Mouse (Mus musculus) liver, embryonic 12.5 days (tissue): Measurements from ENCODE around the gene Ctsk. TPM values are rescaled to one million over a fixed set of nuclear protein-coding genes. Genes with fewer than 3 reads are reported as not detected.
"Not testable (repeated sequence)": the region's sequence is repeated elsewhere in the genome, so short reads cannot be mapped to it uniquely, and the experiment has no call there.

Source experiments
- ATAC-seq: fragments of 200-750 bp; cut with Nextera tagmentation; 2 replicates; pipeline ENCODE4 v1.8.0; 2017; ENCODE audit warnings: moderate number of reproducible peaks, mild to moderate bottlenecking, moderate library complexity
- H3K27ac ChIP-seq: fragments of 300-500 bp; sonication (generic); 2 replicates; pipeline ENCODE4 v1.5.1; 2016; ENCODE audit warnings: mild to moderate bottlenecking
- H3K27me3 ChIP-seq: fragments of 300-500 bp; sonication (generic); replicated peaks from 2 replicates; pipeline ENCODE4 v1.6.1; 2016; ENCODE audit warnings: mild to moderate bottlenecking, moderate library complexity
- H3K36me3 ChIP-seq: fragments of 300-500 bp; sonication (generic); 2 replicates; pipeline ENCODE4 v1.6.1; 2016; ENCODE audit warnings: mild to moderate bottlenecking, moderate library complexity
- H3K4me1 ChIP-seq: fragments of 300-500 bp; sonication (generic); 2 replicates; pipeline ENCODE4 v1.6.1; 2016
- H3K4me2 ChIP-seq: fragments of 300-500 bp; sonication (generic); 2 replicates; pipeline ENCODE4 v1.6.1; 2016; ENCODE audit warnings: mild to moderate bottlenecking, moderate library complexity
- H3K4me3 ChIP-seq: fragments of 300-500 bp; sonication (generic); 2 replicates; pipeline ENCODE4 v1.5.1; 2016; ENCODE audit warnings: mild to moderate bottlenecking, moderate library complexity
- H3K9ac ChIP-seq: fragments of 300-500 bp; sonication (generic); 2 replicates; pipeline ENCODE4 v1.6.1; 2016; ENCODE audit warnings: mild to moderate bottlenecking, moderate library complexity
- H3K9me3 ChIP-seq: fragments of 300-500 bp; sonication (generic); replicated peaks from 2 replicates; pipeline ENCODE4 v1.6.1; 2016; ENCODE audit warnings: mild to moderate bottlenecking, moderate library complexity
- WGBS: fragments of 180-500 bp; shearing (Covaris S2); methylation state at CpG from one replicate; pipeline ENCODE4 v1.1.7; 2016; ENCODE audit not compliant: insufficient replicate concordance; 5-methylcytosine and 5-hydroxymethylcytosine counted together
- polyA plus RNA-seq: library from polyadenylated mRNA; unstranded; fragments of >200 nt; fragmentation: Nextera tagmentation; extraction: Ambion mirVana; gene quantifications from 2 replicates; pipeline ENCODE4 v1.2.1, GENCODE M21; 2016

Ctsk gene
- polyA plus RNA-seq, 1 experiment from 2014 or later = 1.4 TPM

DNA sequence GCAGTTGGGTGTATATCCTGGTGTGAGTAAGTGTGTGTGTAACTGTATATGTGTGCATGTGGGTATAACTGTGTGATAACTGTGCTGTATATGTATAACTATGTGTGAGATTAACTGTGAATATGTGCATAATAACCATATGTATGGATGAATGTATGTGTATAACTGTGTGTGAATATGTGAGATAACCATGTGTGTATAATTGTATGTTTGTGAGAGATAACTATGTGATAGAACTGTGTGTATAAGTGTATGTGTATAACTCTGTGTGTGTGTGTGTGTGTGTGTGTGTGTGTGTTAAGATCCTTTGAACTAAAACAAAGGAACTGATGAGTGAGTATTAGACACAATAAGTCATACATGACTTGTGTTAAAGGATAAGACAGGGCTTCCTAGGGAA, 27.1 kb downstream of the Ctsk start:
- no peak overlapping the region for H3K27ac ChIP-seq
- H3K27me3 ChIP-seq = peaks cover 17% of the 10 kb centered on the region
- no peak overlapping the region for H3K4me3 ChIP-seq
- no peak overlapping the region for H3K4me2 ChIP-seq
- H3K36me3 ChIP-seq = no peaks in the 10 kb centered on the region
- no peak overlapping the region for H3K9ac ChIP-seq
- peaks cover 42% of the 10 kb centered on the region for H3K4me1 ChIP-seq
- no peaks in the 10 kb centered on the region for H3K9me3 ChIP-seq
- peak; percentile 66 for ATAC-seq

DNA sequence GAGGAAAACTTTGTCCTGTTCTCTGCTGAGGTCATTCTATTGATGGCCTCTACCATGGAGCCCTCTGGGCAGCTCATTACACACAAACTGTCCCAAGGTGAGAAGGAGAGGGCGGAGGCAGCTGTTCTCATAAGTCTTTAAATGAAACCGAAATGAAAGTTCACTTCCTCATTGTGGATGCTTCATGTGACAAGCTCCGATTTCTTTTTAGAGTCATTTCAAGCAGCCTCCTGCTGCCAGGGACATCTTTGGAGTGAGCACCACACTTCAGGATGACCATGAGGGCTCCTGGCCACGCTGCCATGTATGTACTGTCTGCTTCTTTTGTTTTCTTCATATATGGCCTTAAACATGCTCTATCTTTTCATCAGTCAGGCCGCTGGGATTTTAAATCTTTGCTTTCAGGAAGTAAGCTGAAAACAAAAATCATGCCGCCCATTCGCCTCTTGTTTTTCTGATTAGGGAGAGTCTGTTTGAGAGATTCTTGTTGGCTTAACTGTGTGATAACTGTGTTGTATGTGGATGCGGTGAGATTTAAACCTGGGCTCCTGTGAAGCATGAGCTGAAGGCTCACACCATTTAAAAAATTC, 27.7 kb downstream of the Ctsk start, which contains the start of gene Ctss:
TSS of gene Ctss (plus strand) at position 165 of the 590 bp plus-strand sequence.
- Histone ChIP-seq H3K27ac (0 out of 2 replicates have a peak within 1 kb of the TSS, but pooled peaks have one; percentile 22), H3K36me3 (no peaks in the 10 kb centered on the region), H3K4me2 (no peak within 1 kb of the TSS), H3K9me3 (no peaks in the 10 kb centered on the region), H3K4me3 (no peak within 1 kb of the TSS), H3K27me3 (peaks cover 17% of the 10 kb centered on the region), H3K4me1 (peaks cover 36% of the 10 kb centered on the region), H3K9ac (no peak within 1 kb of the TSS)
- 61% methylated on average over 8 of the region's 8 CpGs for WGBS
- no peak for ATAC-seq

DNA sequence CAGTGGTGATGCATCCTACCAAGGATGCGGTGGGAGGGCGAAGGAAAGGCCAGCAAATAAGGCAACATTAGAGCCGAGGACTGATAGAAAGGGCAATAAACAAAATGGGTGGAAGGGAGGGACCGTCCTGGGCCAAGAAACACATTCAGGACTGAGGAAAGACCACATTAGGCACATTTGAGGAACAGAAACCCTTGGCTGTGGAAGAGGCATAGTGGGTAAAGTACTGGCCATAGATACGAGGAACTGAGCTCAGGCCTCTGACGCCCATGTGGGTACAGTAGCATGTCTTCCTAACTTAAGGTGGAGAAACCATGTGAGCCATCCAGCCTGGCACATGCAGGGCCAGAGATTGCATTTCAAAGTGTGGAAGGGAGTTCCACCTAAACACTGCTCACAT, 30.8 kb downstream of the Ctsk start:
- whole genome bisulfite sequencing = 67% methylated on average over 6 of the region's 6 CpGs
- Histone ChIP-seq H3K27me3 (peaks cover 14% of the 10 kb centered on the region; the same call in 1 of the 2 replicates), H3K4me3 (no peak overlapping the region), H3K9ac (no peak overlapping the region), H3K9me3 (no peaks in the 10 kb centered on the region), H3K4me2 (no peak overlapping the region), H3K4me1 (peaks cover 15% of the 10 kb centered on the region), H3K27ac (no peak overlapping the region), H3K36me3 (no peaks in the 10 kb centered on the region)
- ATAC-seq = no peak

DNA sequence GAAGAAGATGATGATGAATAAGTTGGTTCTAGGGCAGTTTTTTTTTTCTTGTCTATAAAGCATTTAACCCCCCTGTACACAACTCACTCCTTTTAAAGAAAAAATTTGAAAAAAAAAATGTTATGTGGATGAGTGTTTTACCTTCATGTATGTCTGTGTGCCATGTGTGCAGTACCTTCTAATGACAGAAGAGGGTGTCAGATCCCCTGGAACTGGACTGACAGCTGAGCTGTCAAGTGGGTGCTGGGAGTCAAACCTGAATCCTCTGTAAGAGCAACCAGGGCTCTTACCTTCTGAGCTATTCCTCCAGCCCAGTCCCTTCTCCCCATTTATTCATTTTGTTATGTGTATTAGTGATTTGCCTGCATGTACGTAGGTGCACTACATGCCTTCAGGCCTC, 32.0 kb downstream of the Ctsk start:
- Histone ChIP-seq H3K9ac (no peak overlapping the region), H3K4me1 (peaks cover 12% of the 10 kb centered on the region), H3K4me2 (no peak overlapping the region), H3K27me3 (peaks cover 14% of the 10 kb centered on the region; the same call in 1 of the 2 replicates), H3K9me3 (0 out of 2 replicates have a peak, but pooled peaks cover 6% of the 10 kb centered on the region), H3K4me3 (no peak overlapping the region), H3K27ac (no peak overlapping the region), H3K36me3 (no peaks in the 10 kb centered on the region)
- WGBS = 87% methylated on average over 1 of the region's 1 CpGs
- ATAC-seq = no peak

DNA sequence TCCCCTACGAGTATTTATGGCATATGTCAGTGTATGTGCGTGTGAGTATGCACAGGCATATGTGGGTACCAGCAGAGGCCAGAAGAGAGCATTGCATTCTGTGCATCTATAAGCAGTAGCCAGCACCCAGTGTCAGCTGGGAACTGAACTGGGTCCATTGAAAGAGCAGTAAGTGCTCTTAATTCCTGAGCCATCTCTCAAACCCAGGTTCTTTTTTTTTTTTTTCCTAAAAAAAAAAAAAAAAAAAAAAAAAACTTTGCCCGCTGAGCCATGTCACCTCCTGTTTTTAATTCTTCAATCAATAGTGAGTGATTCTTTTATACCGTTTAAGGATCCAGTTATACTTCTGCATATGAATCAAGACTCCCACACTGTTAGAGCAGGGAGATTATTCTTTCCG, 34.3 kb downstream of the Ctsk start:
- H3K4me3 ChIP-seq = no peak overlapping the region
- no peak for ATAC-seq
- no peaks in the 10 kb centered on the region for H3K36me3 ChIP-seq
- no peak overlapping the region for H3K9ac ChIP-seq
- peaks cover 6% of the 10 kb centered on the region; the same call in 1 of the 2 replicates for H3K4me1 ChIP-seq
- no peak overlapping the region for H3K4me2 ChIP-seq
- 82% methylated on average over 5 of the region's 5 CpGs for WGBS
- no peak overlapping the region for H3K27ac ChIP-seq
- 0 out of 2 replicates have a peak, but pooled peaks cover 6% of the 10 kb centered on the region for H3K9me3 ChIP-seq
- H3K27me3 ChIP-seq = peaks cover 20% of the 10 kb centered on the region

DNA sequence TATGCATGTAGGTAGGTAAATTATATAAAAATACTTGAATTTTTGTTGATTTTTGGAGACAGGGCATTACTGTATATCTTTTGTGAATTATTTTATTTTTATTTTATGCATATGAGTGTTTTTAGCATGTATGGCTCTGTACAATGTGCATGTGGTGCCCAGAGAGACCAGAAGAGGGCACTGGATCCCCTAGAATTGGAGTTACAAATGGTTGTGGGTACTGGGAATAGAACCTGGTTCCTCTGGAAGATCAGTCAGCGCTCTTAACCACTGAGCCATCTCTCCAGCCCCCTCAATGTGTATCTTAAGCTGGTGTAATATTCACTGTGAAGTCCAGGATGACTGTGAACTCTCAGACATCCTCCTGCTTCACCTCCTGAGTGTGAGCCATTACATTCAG, 35.9 kb downstream of the Ctsk start:
- Histone ChIP-seq H3K9ac (no peak overlapping the region), H3K36me3 (no peaks in the 10 kb centered on the region), H3K27me3 (peaks cover 17% of the 10 kb centered on the region), H3K4me3 (no peak overlapping the region), H3K27ac (no peak overlapping the region), H3K9me3 (0 out of 2 replicates have a peak, but pooled peaks cover 6% of the 10 kb centered on the region), H3K4me1 (peaks cover 6% of the 10 kb centered on the region; the same call in 1 of the 2 replicates), H3K4me2 (no peak overlapping the region)
- ATAC-seq = no peak
- WGBS = 80% methylated on average over 1 of the region's 1 CpGs

DNA sequence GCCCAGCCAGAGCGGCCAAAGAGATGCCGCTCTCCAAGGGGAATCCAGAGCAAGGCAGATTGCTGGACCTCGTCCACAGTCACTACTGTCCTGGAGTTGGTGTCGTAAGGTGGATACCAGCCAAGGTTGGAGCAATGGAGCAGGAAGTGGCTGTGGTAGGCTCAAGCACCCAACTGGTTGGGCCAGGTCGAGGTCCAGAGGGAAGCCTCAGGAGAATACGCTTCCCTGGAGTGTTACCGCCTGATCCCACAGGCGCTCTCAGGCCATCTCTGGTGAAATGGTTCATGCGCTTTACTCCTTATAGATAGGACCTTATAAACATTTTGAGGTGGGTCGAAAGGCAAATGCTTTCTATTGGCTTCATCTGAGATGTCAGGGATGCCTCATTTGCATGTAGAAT, 39.9 kb downstream of the Ctsk start:
- Histone ChIP-seq H3K27ac (no peak overlapping the region), H3K4me1 (no peaks in the 10 kb centered on the region), H3K27me3 (peaks cover 15% of the 10 kb centered on the region), H3K9me3 (0 out of 2 replicates have a peak, but pooled peaks cover 6% of the 10 kb centered on the region), H3K9ac (no peak overlapping the region), H3K4me3 (no peak overlapping the region), H3K36me3 (no peaks in the 10 kb centered on the region), H3K4me2 (no peak overlapping the region)
- no peak for ATAC-seq
- 82% methylated on average over 10 of the region's 10 CpGs for WGBS

DNA sequence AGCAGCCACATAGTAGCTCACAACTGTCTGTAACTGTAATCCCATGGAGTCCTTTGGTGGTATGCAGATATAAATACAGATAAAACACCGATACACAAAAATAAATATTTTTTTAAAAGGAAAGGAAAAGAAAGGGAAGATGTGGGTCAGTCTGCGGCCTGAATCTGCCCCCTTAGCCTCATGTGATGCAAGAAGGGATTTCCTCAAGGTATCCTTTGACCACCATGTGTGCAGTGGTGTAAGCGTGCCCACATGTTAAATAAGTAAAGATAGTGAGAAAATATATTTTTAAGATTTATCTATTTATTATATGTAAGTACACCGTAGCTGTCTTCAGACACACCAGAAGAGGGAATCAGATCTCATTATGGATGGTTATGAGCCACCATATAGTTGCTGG, 40.8 kb downstream of the Ctsk start:
- no peak overlapping the region for H3K4me2 ChIP-seq
- no peak overlapping the region for H3K4me3 ChIP-seq
- H3K4me1 ChIP-seq = no peaks in the 10 kb centered on the region
- no peaks in the 10 kb centered on the region for H3K36me3 ChIP-seq
- ATAC-seq = no peak
- 0 out of 2 replicates have a peak, but pooled peaks cover 6% of the 10 kb centered on the region for H3K9me3 ChIP-seq
- H3K27ac ChIP-seq = no peak overlapping the region
- WGBS = 85% methylated on average over 4 of the region's 4 CpGs
- H3K27me3 ChIP-seq = peaks cover 21% of the 10 kb centered on the region
- no peak overlapping the region for H3K9ac ChIP-seq

DNA sequence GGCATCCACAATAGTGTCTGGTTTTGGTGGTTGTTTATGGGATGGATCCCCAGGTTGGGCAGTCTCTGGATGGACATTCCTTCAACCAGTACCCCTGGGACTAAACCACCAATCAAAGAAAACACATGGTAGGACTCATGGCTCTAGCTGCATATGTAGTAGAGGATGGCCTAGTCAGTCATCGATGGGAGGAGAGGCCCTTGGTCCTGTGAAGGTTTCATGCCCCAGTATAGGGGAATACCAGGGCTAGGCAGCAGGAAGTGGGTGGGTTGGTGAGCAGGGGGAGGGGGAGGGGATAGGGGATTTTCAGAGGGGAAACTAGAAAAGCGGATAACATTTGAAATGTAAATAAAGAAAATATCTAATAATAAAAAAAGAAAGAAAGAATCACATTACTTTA, 42.1 kb downstream of the Ctsk start:
- not testable (repeated sequence) for H3K9me3 ChIP-seq, H3K4me2 ChIP-seq, H3K4me1 ChIP-seq, H3K9ac ChIP-seq, H3K36me3 ChIP-seq, H3K27ac ChIP-seq, ATAC-seq, H3K4me3 ChIP-seq
- 49% methylated on average over 2 of the region's 2 CpGs for WGBS
- H3K27me3 ChIP-seq = peaks cover 29% of the 10 kb centered on the region

DNA sequence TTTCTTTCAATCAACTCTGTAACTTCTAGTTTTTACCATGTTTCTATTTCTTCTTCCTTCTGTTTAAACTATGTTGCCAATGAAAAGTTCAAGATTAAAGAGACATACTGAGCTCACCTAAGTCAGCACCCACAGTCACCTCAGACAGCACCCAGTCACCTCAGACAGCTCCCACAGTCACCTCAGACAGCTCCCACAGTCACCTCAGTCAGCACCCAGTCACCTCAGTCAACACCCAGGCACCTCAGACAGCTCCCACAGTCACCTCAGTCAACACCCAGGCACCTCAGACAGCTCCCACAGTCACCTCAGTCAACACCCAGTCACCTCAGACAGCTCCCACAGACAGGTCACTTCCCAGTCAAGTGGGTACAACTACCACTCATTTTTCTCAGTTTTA, 43.1 kb downstream of the Ctsk start:
- Histone ChIP-seq H3K9ac (no peak overlapping the region), H3K27ac (no peak overlapping the region), H3K4me2 (no peak overlapping the region), H3K4me1 (no peaks in the 10 kb centered on the region), H3K36me3 (no peaks in the 10 kb centered on the region), H3K4me3 (no peak overlapping the region), H3K9me3 (no peaks in the 10 kb centered on the region), H3K27me3 (peaks cover 31% of the 10 kb centered on the region)
- ATAC-seq = no peak

DNA sequence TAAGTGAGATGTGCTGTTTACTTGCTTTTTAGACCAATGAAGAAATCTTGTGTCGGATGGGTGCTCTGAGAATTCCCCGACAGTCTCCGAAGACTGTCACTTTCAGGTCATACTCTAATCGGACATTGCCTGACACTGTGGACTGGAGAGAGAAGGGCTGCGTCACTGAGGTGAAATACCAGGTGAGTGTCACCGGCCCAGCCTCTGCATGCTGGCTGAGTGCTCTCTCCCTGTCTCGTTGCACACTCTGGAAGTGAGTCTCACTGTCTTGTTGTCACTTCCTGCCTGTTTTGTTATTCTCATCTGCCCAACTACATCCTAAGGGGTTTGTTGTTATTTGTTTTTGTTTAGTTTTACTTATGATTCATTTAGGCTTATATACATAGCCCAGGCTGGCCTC, 43.9 kb downstream of the Ctsk start:
- no peaks in the 10 kb centered on the region for H3K9me3 ChIP-seq
- no peaks in the 10 kb centered on the region for H3K4me1 ChIP-seq
- WGBS = 63% methylated on average over 7 of the region's 7 CpGs
- no peak overlapping the region for H3K4me3 ChIP-seq
- no peak overlapping the region for H3K4me2 ChIP-seq
- H3K36me3 ChIP-seq = no peaks in the 10 kb centered on the region
- ATAC-seq = no peak
- peaks cover 23% of the 10 kb centered on the region for H3K27me3 ChIP-seq
- no peak overlapping the region for H3K27ac ChIP-seq
- H3K9ac ChIP-seq = no peak overlapping the region

DNA sequence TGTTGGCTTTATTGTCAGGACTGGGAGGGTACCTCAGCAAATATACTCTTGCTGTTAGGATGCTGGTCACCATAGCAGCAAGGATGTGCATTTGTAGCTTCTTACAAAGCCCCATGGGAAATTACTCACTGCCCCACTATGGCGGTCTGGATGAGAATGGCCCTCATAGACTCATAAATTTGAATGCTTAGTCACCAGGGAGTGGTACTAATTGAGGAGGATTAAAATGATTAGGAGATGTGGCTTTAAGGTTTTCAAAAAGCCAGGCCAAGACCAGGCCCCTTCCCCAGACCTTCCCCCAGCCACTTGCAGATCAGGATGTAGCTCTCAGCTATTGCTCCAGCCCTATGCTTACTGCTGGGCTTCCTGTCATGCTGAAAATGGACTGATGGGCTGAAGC, 51.1 kb downstream of the Ctsk start:
- H3K9me3 ChIP-seq = no peaks in the 10 kb centered on the region
- peaks cover 9% of the 10 kb centered on the region; the same call in 1 of the 2 replicates for H3K27me3 ChIP-seq
- no peak for ATAC-seq
- no peak overlapping the region for H3K4me2 ChIP-seq
- 64% methylated on average over 1 of the region's 1 CpGs for WGBS
- H3K9ac ChIP-seq = no peak overlapping the region
- H3K27ac ChIP-seq = no peak overlapping the region
- no peak overlapping the region for H3K4me3 ChIP-seq
- no peaks in the 10 kb centered on the region for H3K36me3 ChIP-seq
- H3K4me1 ChIP-seq = peaks cover 6% of the 10 kb centered on the region; the same call in 1 of the 2 replicates

DNA sequence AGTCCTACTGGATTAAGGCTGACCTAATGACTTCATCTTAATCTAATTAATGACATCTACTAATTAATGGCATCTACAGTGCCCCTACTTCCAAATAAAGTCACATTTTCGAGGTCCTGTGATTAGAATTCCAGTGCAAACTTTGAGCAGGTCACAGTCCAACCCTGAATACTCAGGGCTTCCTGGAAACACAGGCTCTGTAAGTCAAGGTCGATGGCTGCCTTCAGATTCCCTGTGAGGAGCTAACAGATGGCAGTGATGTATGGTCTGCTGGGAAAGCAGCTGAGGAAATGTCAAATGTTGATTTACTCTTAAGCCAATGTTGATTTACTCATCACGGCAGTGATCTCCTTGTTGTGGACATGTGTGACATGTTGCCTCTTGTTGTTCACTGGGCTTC, 54.9 kb downstream of the Ctsk start:
- ATAC-seq = no peak

More for the DNA sequence above, 54.9 kb downstream of the Ctsk start:
- Histone ChIP-seq H3K4me3 (no peak overlapping the region), H3K27me3 (no peaks in the 10 kb centered on the region), H3K9me3 (no peaks in the 10 kb centered on the region), H3K27ac (no peak overlapping the region), H3K4me2 (no peak overlapping the region), H3K9ac (no peak overlapping the region), H3K4me1 (peaks cover 6% of the 10 kb centered on the region; the same call in 1 of the 2 replicates), H3K36me3 (no peaks in the 10 kb centered on the region)
- 43% methylated on average over 3 of the region's 3 CpGs for WGBS
